Mouse (Mus musculus) Patski (cell line): ENCODE measurements around the gene Ggt5. TPM values are rescaled to one million over a fixed set of nuclear protein-coding genes. Genes with fewer than 3 reads are reported as not detected.

Experiments used
- ATAC-seq: fragments of 100-300 bp; one replicate; pipeline ENCODE4 v1.8.0; 2021
- CTCF ChIA-PET: fragments of 350-600 bp; sonication (Branson Sonifier 250); formaldehyde crosslinking; loops from one replicate; lab custom pipeline; 2022; ENCODE audit warnings: inconsistent platforms; lab: Charles Lee
- POLR2A ChIA-PET: fragments of 350-600 bp; sonication (Branson Sonifier 250); formaldehyde crosslinking; loops from one replicate; lab custom pipeline; 2022; ENCODE audit warnings: antibody characterized with exemption, inconsistent platforms; lab: Charles Lee
- DNase-seq: peaks from one replicate; pipeline ENCODE4 v3.0.0-alpha.2; 2011; ENCODE audit warnings: low read depth, low spot score
- H3K27me3 ChIP-seq: fragments of 371-371 bp; one replicate; pipeline ENCODE4 v1.5.1; 2021
- CTCF ChIP-seq: fragments of 100-300 bp; IDR thresholded peaks from one replicate; pipeline ENCODE4 v1.5.1; 2021
- in situ Hi-C: fragments of 300-500 bp; cut with MboI; formaldehyde crosslinking; loops from 3 replicates; pipeline ENCODE4 v1.11.1; 2018; ENCODE audit warnings: low pct_unique_long_range_greater_than_20kb, mixed read lengths
- polyA plus RNA-seq: library from polyadenylated mRNA; unstranded; gene quantifications from one replicate; pipeline ENCODE4 v1.2.3, GENCODE M21; 2021

Gene Ggt5
- polyA plus RNA-seq, 1 experiment from 2014 or later, result not detected

GRCm38 (mm10) chr10:75588336-75588735, 804 bp upstream of the Ggt5 start:
- in situ Hi-C loops, result loop anchor here (5.0 kb wide), 4 partner anchors 49 to 364 kb away; partner anchors contain the start of gene Gm5134
- ATAC-seq (no peak), DNase-seq (no peak)
- peaks cover 5% of the 10 kb centered on the region for H3K27me3 ChIP-seq
- POLR2A ChIA-PET, result interaction anchor here (0.6 kb wide), 1 partner anchor 10 kb away, joined by 3 read pairs; no protein-coding TSS in a partner anchor
- CTCF ChIA-PET, result interaction anchor here (3.4 kb wide), 1 partner anchor 115 kb away, joined by 14 read pairs; no protein-coding TSS in a partner anchor
- no peak for TF ChIP-seq CTCF

GRCm38 (mm10) chr10:75589651-75590050, 511 bp downstream of the Ggt5 start:
- no peak for TF ChIP-seq CTCF
- ChIA-PET CTCF (no interaction called here), POLR2A (no interaction called here)
- DNase-seq (no peak), ATAC-seq (no peak)
- in situ Hi-C loops, result loop anchor here (5.0 kb wide), 4 partner anchors 48 to 363 kb away; partner anchors contain the start of gene Gm5134
- H3K27me3 ChIP-seq, result no peaks in the 10 kb centered on the region

- TF ChIP-seq CTCF, result no peak
- DNase-seq, result no peak
- in situ Hi-C loops, result no loop called here
- ChIA-PET CTCF (no interaction called here), POLR2A (no interaction called here)
- no peaks in the 10 kb centered on the region for H3K27me3 ChIP-seq
- no peak for ATAC-seq
Measured at GRCm38 (mm10) chr10:75591211-75591894, 2.2 kb downstream of the Ggt5 start.

- no peak for ATAC-seq
- no peaks in the 10 kb centered on the region for H3K27me3 ChIP-seq
- CTCF ChIA-PET, result no interaction called here
- TF ChIP-seq CTCF, result no peak
- in situ Hi-C loops, result no loop called here
- DNase-seq, result no peak
- POLR2A ChIA-PET, result no interaction called here
Measured at GRCm38 (mm10) chr10:75592585-75592984, 3.4 kb downstream of the Ggt5 start.

GRCm38 (mm10) chr10:75595981-75596380, 6.8 kb downstream of the Ggt5 start:
- CTCF ChIA-PET, result no interaction called here
- in situ Hi-C loops, result no loop called here
- H3K27me3 ChIP-seq, result no peaks in the 10 kb centered on the region
- DNase-seq (no peak), ATAC-seq (no peak)
- POLR2A ChIA-PET, result no interaction called here
- no peak for TF ChIP-seq CTCF

GRCm38 (mm10) chr10:75600189-75600730, 11.1 kb downstream of the Ggt5 start:
- ATAC-seq (no peak), DNase-seq (no peak)
- no peak for TF ChIP-seq CTCF
- ChIA-PET POLR2A (no interaction called here), CTCF (interaction anchor here (1.1 kb wide), 1 partner anchor 36 kb away, joined by 3 read pairs; no protein-coding TSS in a partner anchor)
- in situ Hi-C loops, result no loop called here
- no peaks in the 10 kb centered on the region for H3K27me3 ChIP-seq

GRCm38 (mm10) chr10:75605162-75605846, 16.2 kb downstream of the Ggt5 start:
- POLR2A ChIA-PET, result no interaction called here
- DNase-seq, result no peak
- CTCF ChIA-PET, result interaction anchor here (1.0 to 1.4 kb wide), 2 partner anchors 18 to 346 kb away, joined by 3 to 5 read pairs; no protein-coding TSS in a partner anchor
- in situ Hi-C loops, result no loop called here
- TF ChIP-seq CTCF, result no peak
- no peaks in the 10 kb centered on the region for H3K27me3 ChIP-seq
- ATAC-seq, result no peak

- no peak for DNase-seq
Measured at GRCm38 (mm10) chr10:75607253-75607652, 18.1 kb downstream of the Ggt5 start.

GRCm38 (mm10) chr10:75608975-75609374, 19.8 kb downstream of the Ggt5 start:
- ChIA-PET POLR2A (no interaction called here), CTCF (no interaction called here)
- no peaks in the 10 kb centered on the region for H3K27me3 ChIP-seq
- TF ChIP-seq CTCF, result no peak
- no peak for DNase-seq
- ATAC-seq, result no peak
- in situ Hi-C loops, result no loop called here

More at GRCm38 (mm10) chr10:75607253-75607652, 18.1 kb downstream of the Ggt5 start:
- CTCF ChIA-PET, result interaction anchor here (1.2 kb wide), 1 partner anchor 21 kb away, joined by 3 read pairs; no protein-coding TSS in a partner anchor
- in situ Hi-C loops, result no loop called here
- H3K27me3 ChIP-seq, result no peaks in the 10 kb centered on the region
- TF ChIP-seq CTCF, result no peak
- POLR2A ChIA-PET, result no interaction called here
- ATAC-seq, result no peak

GRCm38 (mm10) chr10:75610486-75610885, 21.3 kb downstream of the Ggt5 start:
- ATAC-seq (no peak), DNase-seq (no peak)
- CTCF ChIA-PET, result interaction anchor here (1.1 kb wide), 1 partner anchor 12 kb away, joined by 3 read pairs; no protein-coding TSS in a partner anchor
- POLR2A ChIA-PET, result no interaction called here
- no peak for TF ChIP-seq CTCF
- H3K27me3 ChIP-seq, result peaks cover 5% of the 10 kb centered on the region
- in situ Hi-C loops, result no loop called here
